Mouse (Mus musculus) regulatory T cell (primary cell): ENCODE measurements at regions not wholly inside any gene's neighbourhood (a gene's known extent, or its start where the extent isn't known, plus 50 kb on each side); places are given as distances from the start of the nearest gene placed in this dataset.

Experiments used
- in situ Hi-C: fragments of 300-600 bp; cut with MboI, MseI; formaldehyde crosslinking; loops from one replicate; pipeline ENCODE4 v1.15.1; 2025; ENCODE audit warnings: high pct_unique_total_duplicates

- in situ Hi-C loops = no loop called here
These were observed 105.1 kb downstream of the Mtx2 start for GRCm38 (mm10) chr2:74930702-74931101.

DNA sequence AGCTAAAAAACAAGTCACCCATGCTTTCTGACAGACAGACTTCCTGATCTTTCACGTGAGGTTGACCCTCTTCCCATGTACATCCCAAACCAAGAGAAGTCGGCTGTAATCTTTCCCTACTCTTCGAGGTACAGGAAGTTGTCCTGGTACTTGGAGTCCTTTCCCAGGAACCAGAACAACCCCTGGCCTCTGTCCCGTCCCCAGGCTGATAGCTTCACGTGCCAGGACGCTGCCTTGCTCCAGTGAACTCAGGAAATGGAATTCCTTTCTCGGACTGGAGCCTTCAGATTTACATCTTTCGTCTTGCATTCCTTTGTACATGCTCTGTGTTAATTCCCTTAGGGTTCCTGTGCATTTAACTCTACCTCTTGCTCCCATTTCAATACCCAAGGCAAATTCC lies 107.6 kb downstream of the Mtx2 start:
- in situ Hi-C loops = no loop called here

GRCm38 (mm10) chr2:74933771-74934170 lies 108.2 kb downstream of the Mtx2 start:
- in situ Hi-C loops = no loop called here

- in situ Hi-C loops = no loop called here
These were observed 113.1 kb downstream of the Mtx2 start for GRCm38 (mm10) chr2:74938711-74939110.

GRCm38 (mm10) chr2:74941966-74942365 lies 116.4 kb downstream of the Mtx2 start:
- in situ Hi-C loops = no loop called here

DNA sequence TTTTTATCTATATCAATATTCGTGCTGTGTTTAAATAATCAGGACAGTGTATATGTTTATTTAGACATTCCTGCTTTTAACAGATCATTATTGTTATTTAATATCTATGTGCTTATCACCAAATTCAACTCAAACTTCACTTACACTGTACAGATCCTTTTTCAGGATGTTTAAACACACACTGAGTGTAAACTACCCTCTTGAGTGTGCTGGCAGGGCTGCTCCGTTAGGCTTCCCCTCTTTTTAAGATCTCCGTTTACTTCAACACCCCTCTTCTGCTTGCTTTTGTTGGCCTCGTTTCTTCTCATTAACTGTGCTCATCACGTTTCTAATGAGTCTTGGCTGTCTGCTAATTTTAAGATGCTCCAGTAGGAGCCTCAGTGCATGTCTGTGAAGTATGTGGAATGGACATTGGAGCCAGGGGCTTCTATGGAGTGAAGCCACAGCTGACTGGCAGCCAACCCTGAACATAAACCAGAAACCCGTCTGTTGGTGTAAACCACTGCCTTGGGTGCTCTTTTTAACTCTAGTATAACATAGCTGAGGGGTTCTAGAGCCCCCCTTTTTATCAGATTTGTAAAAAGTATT lies 117.1 kb downstream of the Mtx2 start:
- in situ Hi-C loops = no loop called here

DNA sequence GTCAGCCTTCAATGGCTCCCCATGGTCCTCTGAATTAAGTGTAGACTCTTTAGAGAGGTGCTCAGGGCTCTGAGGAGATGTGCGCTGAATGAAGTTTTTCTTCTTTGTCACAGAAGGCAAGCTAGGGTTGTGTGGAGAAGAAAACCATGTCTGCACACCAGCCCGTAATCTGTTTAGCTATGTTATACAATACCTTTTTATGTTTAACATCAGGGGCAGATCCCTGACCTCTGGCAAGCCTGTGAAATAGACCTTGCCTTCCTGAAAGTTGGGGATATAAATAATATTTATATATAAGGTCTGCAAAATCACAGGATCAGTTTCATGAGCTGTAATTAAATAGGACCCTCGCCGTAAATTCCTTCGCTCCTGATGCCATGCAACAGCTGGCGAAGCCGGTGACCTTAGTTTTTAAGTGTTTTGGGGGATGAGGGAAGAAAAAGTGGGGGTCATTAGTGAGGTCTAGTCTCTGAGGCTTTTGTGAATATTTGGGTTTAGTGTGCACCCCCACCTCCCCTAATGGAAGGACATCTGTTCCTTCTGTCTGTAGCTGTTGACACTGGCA lies 119.7 kb downstream of the Mtx2 start:
- in situ Hi-C loops = no loop called here

DNA sequence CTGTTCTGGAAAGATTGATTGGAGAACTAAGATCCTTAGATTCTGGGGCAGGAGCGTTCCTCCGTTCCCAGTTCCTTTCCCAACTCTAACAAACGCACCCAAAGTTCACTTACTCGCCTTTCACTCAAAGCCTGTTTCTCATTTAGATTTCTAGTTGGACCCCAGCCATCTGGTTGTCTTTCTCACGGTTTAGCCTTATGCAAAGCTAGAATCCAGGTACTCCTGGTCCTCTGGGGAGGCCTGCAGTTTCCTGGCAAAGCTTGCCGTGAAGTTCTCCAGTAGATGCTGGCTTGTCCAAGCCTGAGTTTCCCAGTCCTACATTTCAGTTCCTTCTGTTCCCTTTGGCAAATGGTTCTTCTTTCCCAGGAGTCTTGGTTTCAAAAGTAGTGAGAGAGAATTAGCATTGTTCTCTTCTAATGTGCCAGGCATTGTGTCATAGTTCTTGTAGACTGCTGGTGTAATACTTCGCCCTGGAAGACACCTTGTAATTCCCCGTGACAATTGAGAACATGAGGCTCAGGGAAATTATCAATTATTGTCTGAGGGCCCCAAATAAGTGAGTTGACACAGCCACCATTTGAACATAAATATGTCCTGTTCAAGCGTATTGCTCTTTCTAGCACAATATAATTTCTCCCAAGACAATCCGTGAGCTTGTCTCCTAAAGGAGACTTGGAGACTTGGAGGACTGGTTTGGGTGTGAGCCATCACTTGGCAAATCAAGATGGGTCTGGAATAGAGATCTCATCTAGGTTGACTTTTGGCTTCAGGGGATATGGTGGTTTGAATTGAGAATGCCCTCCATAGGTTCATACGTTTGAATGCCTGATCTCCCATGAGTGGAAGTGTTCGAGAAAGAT lies 126.0 kb downstream of the Mtx2 start:
- in situ Hi-C loops = no loop called here

GRCm38 (mm10) chr2:74954101-74954500 lies 128.5 kb downstream of the Mtx2 start:
- in situ Hi-C loops = no loop called here

GRCm38 (mm10) chr2:74955281-74956128 lies 129.9 kb downstream of the Mtx2 start:
- in situ Hi-C loops = no loop called here

- in situ Hi-C loops = no loop called here
These were observed 130.5 kb downstream of the Mtx2 start for GRCm38 (mm10) chr2:74956129-74956450.

- in situ Hi-C loops = no loop called here
These were observed 131.0 kb downstream of the Mtx2 start for GRCm38 (mm10) chr2:74956556-74956955.

- in situ Hi-C loops = loop anchor here (5.0 to 10.0 kb wide), 2 partner anchors 68 to 185 kb away; no protein-coding TSS in a partner anchor
These were observed 134.3 kb downstream of the Mtx2 start for GRCm38 (mm10) chr2:74959936-74960335.

DNA sequence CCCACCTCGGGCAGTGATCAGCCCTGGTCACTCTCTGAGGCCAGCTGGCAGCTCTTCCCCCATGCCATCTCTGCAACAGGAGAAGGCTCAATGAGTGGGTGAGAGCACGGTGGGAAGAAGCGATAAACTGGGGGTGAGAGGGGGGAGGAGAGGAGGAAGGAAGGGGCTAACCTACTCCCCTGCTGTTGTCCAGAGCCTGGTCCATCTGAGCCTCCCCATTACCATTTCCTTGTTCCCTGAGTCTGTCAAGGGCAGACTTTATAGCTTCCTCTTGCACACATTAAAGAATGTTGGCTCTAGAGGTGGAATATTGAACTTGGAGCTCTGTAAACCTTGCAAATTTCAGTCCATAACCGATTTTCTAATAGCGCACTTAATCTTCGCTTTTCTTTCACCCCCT lies 136.8 kb downstream of the Mtx2 start:
- in situ Hi-C loops = loop anchor here (5.0 to 10.0 kb wide), 2 partner anchors 70 to 182 kb away; no protein-coding TSS in a partner anchor

DNA sequence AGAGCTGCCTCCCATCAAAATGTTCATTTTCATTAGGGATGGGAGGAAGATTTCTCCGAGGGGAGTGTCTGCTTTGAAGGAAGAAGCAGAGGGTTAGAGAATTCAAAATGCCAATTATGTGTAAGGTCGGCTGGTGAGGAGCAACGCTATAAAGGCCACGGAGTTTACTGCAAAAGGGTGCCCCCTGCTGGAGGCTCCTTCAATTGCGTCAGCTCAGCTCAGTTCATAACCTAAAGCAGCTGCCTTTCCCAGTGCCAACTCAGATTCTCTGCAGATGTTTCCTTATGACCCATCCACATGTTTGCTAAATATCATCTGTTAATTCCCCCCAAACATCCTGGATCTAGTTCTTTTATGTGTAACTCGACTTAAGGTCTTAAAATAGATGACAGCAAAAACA lies 138.8 kb downstream of the Mtx2 start:
- in situ Hi-C loops = loop anchor here (5.0 to 10.0 kb wide), 2 partner anchors 72 to 180 kb away; no protein-coding TSS in a partner anchor

- in situ Hi-C loops = loop anchor here (5.0 to 10.0 kb wide), 3 partner anchors 73 to 248 kb away; no protein-coding TSS in a partner anchor
These were observed 139.4 kb downstream of the Mtx2 start for GRCm38 (mm10) chr2:74964980-74965379.

DNA sequence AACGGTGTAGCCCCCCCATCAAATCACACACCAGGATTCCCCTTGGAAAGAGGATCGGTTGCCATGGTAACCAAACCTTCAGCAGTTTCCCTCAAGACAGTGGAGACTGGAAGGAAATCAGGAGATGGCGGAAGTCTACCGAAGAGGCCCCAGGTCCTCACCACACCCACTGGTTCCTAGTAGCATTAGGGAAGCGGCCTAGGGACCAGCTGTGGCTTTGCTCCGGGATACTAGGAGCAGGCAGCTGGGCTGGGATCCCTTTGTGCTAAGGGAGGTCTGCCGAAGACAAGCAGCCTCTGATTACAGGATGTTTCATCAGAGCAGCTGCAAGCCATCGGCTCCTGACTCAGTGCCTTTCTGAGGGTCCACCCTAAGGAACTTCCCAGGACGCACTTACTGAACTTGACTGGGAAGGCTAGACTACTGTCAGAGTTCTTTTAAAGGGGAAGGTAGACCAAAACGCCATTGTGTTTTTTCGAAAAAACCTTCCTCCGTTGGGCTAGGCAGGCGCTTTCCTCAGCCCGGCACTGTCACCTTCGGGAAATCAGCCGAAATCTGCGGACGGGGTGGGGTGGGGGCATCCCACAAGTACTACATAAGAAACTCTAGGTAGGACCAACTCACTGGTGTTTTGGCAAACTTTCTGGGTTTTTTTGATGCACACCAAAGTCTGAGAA lies 139.9 kb downstream of the Mtx2 start:
- in situ Hi-C loops = loop anchor here (5.0 to 10.0 kb wide), 2 partner anchors 179 to 248 kb away; no protein-coding TSS in a partner anchor

DNA sequence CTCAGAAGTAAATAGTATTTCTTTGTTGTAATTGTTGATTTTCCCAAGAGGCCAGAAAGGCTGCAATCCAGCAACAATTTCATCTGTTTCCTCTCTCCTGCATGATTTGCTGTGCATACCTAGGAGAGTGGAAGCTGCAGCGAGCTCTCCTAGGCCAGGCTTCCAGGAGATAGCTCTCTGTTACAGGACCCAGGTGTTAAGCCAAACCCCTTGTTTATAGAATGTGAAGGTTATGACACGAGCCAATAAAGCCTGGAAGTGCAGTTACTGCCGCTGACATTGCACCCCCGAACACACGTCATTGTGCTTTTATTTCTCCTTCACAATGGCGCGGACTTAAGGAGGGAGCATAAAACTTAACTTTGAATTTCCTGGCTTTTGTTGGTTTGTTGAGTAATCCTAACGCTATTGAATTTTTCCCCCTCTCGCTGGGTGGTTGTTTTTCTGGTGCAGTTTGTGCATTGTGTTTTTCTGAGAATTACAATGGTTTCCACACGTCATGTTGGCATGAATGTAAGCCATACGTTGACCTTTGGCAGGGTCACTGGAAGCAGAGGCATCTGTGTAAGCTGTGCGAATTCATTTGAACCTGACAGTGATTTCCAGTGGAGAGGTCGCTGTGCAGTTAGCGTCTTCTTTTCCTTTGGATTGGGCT lies 145.1 kb downstream of the Mtx2 start:
- in situ Hi-C loops = no loop called here

GRCm38 (mm10) chr2:74973386-74973785 lies 147.8 kb downstream of the Mtx2 start:
- in situ Hi-C loops = no loop called here

DNA sequence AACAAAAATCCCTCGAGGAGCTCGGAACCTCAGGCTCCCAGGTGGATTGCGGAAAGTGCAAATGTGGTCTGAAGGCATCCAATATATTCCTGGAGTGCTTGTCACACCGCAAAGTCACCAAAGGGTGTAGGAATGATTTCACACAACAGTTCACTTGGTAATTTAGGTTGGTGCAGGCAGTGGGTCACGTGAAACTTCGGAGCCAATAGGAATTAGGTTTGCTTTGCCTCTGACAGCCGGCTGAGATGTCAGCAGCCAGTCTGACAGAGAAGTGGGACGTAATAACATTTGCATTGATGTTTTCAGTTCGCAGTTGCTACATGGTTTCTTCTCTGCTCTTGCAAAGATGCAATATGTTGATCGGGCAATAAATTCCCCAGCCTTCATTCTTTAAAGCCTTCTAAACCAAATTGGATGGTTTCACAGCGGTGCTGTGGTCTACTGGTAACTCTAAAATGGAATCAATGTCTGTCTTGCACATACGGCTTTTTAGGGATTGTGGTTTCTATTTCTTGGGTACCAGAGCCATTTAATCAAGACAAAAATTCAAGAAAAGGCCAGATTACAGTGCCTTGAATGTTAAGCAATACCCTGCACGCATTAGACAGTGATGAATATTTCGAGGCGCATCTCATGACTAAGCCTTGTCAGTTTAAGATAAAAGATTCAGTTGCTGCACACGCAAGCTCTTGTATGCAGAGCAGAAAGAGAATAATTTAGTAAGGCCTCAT lies 149.2 kb downstream of the Mtx2 start:
- in situ Hi-C loops = no loop called here
